Comparison of ENCODE assay signal across 26 mouse cellular contexts in the genomic region with DNA sequence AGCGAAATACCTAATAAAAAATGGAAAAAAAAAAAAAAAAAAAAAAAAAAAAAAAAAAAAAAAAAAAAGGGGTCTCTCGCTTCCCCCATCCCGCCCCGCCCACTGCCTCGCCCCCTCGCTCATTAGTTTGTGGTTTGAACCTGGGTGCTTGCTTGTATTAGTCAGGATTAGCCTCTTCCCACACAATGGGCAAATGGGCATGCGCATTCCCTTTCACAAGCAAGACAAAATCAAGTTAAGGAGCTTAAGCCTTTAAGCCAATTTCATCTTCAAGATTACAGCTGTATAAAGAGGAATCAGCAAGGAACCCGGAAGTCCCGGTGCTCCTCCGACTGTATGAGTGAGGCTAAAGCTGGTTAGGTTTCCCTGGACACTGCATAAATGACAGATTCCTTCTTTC.
A peak's percentile ranks its signal among the peaks of the same experiment; 100 is the strongest.
DNase-seq lines count a peak whose midpoint lies in the region; ATAC-seq lines count a peak whose summit lies in the region.
"Had no signal": no experiment of that assay in that cellular context is flagged by ENCODE, and none has a peak within 500 bp of the region (broad histone marks: within the 10 kb centered on the region; RNA-seq: fewer than 3 reads in every experiment).

No protein-coding gene starts in this region.

- WGBS in forebrain, embryonic 11.5 days, result 32% methylated on average over 9 of the region's 10 CpGs
- 30% methylated on average over 9 of the region's 10 CpGs for WGBS in forebrain, embryonic 14.5 days
- 36% methylated on average over 9 of the region's 10 CpGs for WGBS in midbrain, embryonic 14.5 days
- WGBS in midbrain, embryonic 13.5 days, result 24% methylated on average over 9 of the region's 10 CpGs

- no peaks in the 10 kb centered on the region for H3K36me3 ChIP-seq in forebrain, embryonic 11.5 days (ENCODE audit: control insufficient read depth, insufficient read depth, low read length)
- no peaks in the 10 kb centered on the region for H3K36me3 ChIP-seq in forebrain, embryonic 14.5 days (ENCODE audit: control insufficient read depth, insufficient read depth, low read length)
- H3K36me3 ChIP-seq in midbrain, embryonic 14.5 days (ENCODE audit: control insufficient read depth, insufficient read depth, low read length), result no peaks in the 10 kb centered on the region
- no peaks in the 10 kb centered on the region for H3K36me3 ChIP-seq in midbrain, embryonic 13.5 days
- H3K36me3 ChIP-seq: embryonic facial prominence, embryonic 12.5 days; G1E; hindbrain, embryonic 12.5 days; hindbrain, embryonic 15.5 days; intestine, embryonic 15.5 days had no signal

- no peaks in the 10 kb centered on the region for H3K4me1 ChIP-seq in forebrain, embryonic 11.5 days (replicated peaks; ENCODE audit: control insufficient read depth, insufficient read depth, low read length)
- H3K4me1 ChIP-seq in forebrain, embryonic 14.5 days (ENCODE audit: control insufficient read depth, insufficient read depth, low read length), result no peaks in the 10 kb centered on the region
- no peaks in the 10 kb centered on the region for H3K4me1 ChIP-seq in midbrain, embryonic 14.5 days (ENCODE audit: control insufficient read depth, insufficient read depth, low read length)
- H3K4me1 ChIP-seq in midbrain, embryonic 13.5 days (replicated peaks), result 0 out of 2 replicates have a peak, but pooled peaks cover 9% of the 10 kb centered on the region
- H3K4me1 ChIP-seq: embryonic facial prominence, embryonic 12.5 days; forebrain, embryonic 13.5 days; hindbrain, embryonic 12.5 days; hindbrain, embryonic 15.5 days; intestine, embryonic 15.5 days had no signal

- DNase-seq in forebrain, embryonic 11.5 days (ENCODE audit: low spot score), result peak; percentile 53
- DNase-seq in forebrain, embryonic 14.5 days (ENCODE audit: low spot score), result no peak
- peak; percentile 49 for DNase-seq in midbrain, embryonic 14.5 days
- peak; percentile 79 for DNase-seq in retina, embryonic 14.5 days (ENCODE audit: low spot score)
- DNase-seq in yolk sac, embryonic 10.5 days (ENCODE audit: low spot score), result no peak
- DNase-seq in cerebellum, postnatal 10 days, result no peak
- DNase-seq: adrenal gland, adult 2 months; adrenal gland, postnatal 14 days; B cell, adult 2 months; cerebellum, adult 11-12 months; cerebellum, adult 8-10 months; cerebellum, postnatal 14 days; forebrain, postnatal 0 days; gastrocnemius, adult 2 months; gastrocnemius, postnatal 14 days; heart, adult 2 months had no signal

- no peak overlapping the region for H3K27ac ChIP-seq in forebrain, embryonic 11.5 days (ENCODE audit: low read depth, low read length)
- H3K27ac ChIP-seq in forebrain, embryonic 14.5 days (ENCODE audit: low read depth, low read length), result no peak overlapping the region
- no peak overlapping the region for H3K27ac ChIP-seq in midbrain, embryonic 14.5 days (replicated peaks; ENCODE audit: low read depth, low read length)
- H3K27ac ChIP-seq in midbrain, embryonic 13.5 days, result no peak overlapping the region
- H3K27ac ChIP-seq: embryonic facial prominence, embryonic 12.5 days; forebrain, embryonic 13.5 days; gastrocnemius, adult 2 months; heart, adult 2 months; hindbrain, embryonic 12.5 days; hindbrain, embryonic 15.5 days; intestine, embryonic 15.5 days had no signal

- no peaks in the 10 kb centered on the region for H3K27me3 ChIP-seq in forebrain, embryonic 11.5 days (ENCODE audit: control insufficient read depth, insufficient read depth, low read length)
- H3K27me3 ChIP-seq in forebrain, embryonic 14.5 days (replicated peaks; ENCODE audit: control insufficient read depth, insufficient read depth, low read length), result no peaks in the 10 kb centered on the region
- no peaks in the 10 kb centered on the region for H3K27me3 ChIP-seq in midbrain, embryonic 14.5 days (ENCODE audit: control insufficient read depth, insufficient read depth, low read length)
- peaks cover 3% of the 10 kb centered on the region for H3K27me3 ChIP-seq in midbrain, embryonic 13.5 days
- H3K27me3 ChIP-seq: CH12.LX; embryonic facial prominence, embryonic 12.5 days; forebrain, embryonic 13.5 days; hindbrain, embryonic 12.5 days; hindbrain, embryonic 15.5 days; intestine, embryonic 15.5 days had no signal

- H3K9me3 ChIP-seq in forebrain, embryonic 11.5 days (ENCODE audit: control insufficient read depth, low read length), result no peaks in the 10 kb centered on the region; the same call in 1 of the 2 replicates
- H3K9me3 ChIP-seq in forebrain, embryonic 14.5 days (replicated peaks; ENCODE audit: control insufficient read depth, low read length), result no peaks in the 10 kb centered on the region
- peaks cover 4% of the 10 kb centered on the region; the same call in 1 of the 2 replicates for H3K9me3 ChIP-seq in midbrain, embryonic 14.5 days (ENCODE audit: control insufficient read depth, low read length)
- no peaks in the 10 kb centered on the region for H3K9me3 ChIP-seq in midbrain, embryonic 13.5 days
- H3K9me3 ChIP-seq: embryonic facial prominence, embryonic 12.5 days; hindbrain, embryonic 15.5 days; intestine, embryonic 15.5 days had no signal

- H3K4me2 ChIP-seq in forebrain, embryonic 11.5 days (ENCODE audit: low read depth, low read length, severe bottlenecking), result no peak overlapping the region
- H3K4me2 ChIP-seq in forebrain, embryonic 14.5 days (ENCODE audit: low read length), result no peak overlapping the region
- H3K4me2 ChIP-seq in midbrain, embryonic 14.5 days (ENCODE audit: low read length), result no peak overlapping the region
- no peak overlapping the region for H3K4me2 ChIP-seq in midbrain, embryonic 13.5 days (replicated peaks)
- H3K4me2 ChIP-seq: embryonic facial prominence, embryonic 12.5 days; forebrain, embryonic 13.5 days; heart, embryonic 11.5 days; hindbrain, embryonic 12.5 days; hindbrain, embryonic 15.5 days; intestine, embryonic 15.5 days had no signal

- no peak overlapping the region for H3K4me3 ChIP-seq in forebrain, embryonic 11.5 days (ENCODE audit: low read depth, low read length)
- H3K4me3 ChIP-seq in forebrain, embryonic 14.5 days (ENCODE audit: low read depth, low read length), result no peak overlapping the region
- no peak overlapping the region for H3K4me3 ChIP-seq in midbrain, embryonic 14.5 days (replicated peaks; ENCODE audit: low read depth, low read length)
- H3K4me3 ChIP-seq in midbrain, embryonic 13.5 days (replicated peaks), result no peak overlapping the region
- H3K4me3 ChIP-seq: embryonic facial prominence, embryonic 12.5 days; erythroblast, embryonic 14.5 days; forebrain, embryonic 13.5 days; gastrocnemius, adult 2 months; heart, adult 2 months; hindbrain, embryonic 12.5 days; hindbrain, embryonic 15.5 days; intestine, embryonic 15.5 days had no signal

- H3K9ac ChIP-seq in forebrain, embryonic 11.5 days (ENCODE audit: low read length), result no peak overlapping the region
- no peak overlapping the region for H3K9ac ChIP-seq in forebrain, embryonic 14.5 days (ENCODE audit: low read length)
- no peak overlapping the region for H3K9ac ChIP-seq in midbrain, embryonic 14.5 days (replicated peaks; ENCODE audit: low read length)
- H3K9ac ChIP-seq in midbrain, embryonic 13.5 days (replicated peaks), result no peak overlapping the region
- H3K9ac ChIP-seq: embryonic facial prominence, embryonic 12.5 days; forebrain, embryonic 13.5 days; forebrain, postnatal 0 days; hindbrain, embryonic 12.5 days; hindbrain, embryonic 15.5 days; intestine, embryonic 15.5 days had no signal

- ATAC-seq in forebrain, embryonic 11.5 days (replicated peaks; ENCODE audit: low FRiP score), result no peak
- ATAC-seq in forebrain, embryonic 14.5 days, result no peak
- no peak for ATAC-seq in midbrain, embryonic 14.5 days (ENCODE audit: low FRiP score, low TSS enrichment)
- no peak for ATAC-seq in midbrain, embryonic 13.5 days
- ATAC-seq: forebrain, embryonic 13.5 days; forebrain, postnatal 0 days; intestine, embryonic 15.5 days had no signal

Comparison
In these comparisons a context has a peak if more than half of its experiments do, and no peak if none do; other contexts are left out.
1. DNase-seq: peak in forebrain, embryonic 11.5 days (single experiment), midbrain, embryonic 14.5 days (single experiment) and retina, embryonic 14.5 days (single experiment); none in forebrain, embryonic 14.5 days (single experiment), yolk sac, embryonic 10.5 days (single experiment) and cerebellum, postnatal 10 days (0 of 2).